Mouse (Mus musculus) activated CD4-positive, CD25-positive, alpha-beta regulatory T cell, adult 4 months (primary cell): ENCODE data around the gene Hlx. TPM values are rescaled to one million over a fixed set of nuclear protein-coding genes. Genes with fewer than 3 reads are reported as not detected.

ENCODE experiments used
- ATAC-seq: one replicate; pipeline ENCODE4 v1.8.0; 2017
- polyA plus RNA-seq, 2 experiments: library from polyadenylated mRNA; unstranded; fragments of 100-300 nt; shearing (Covaris generic); gene quantifications; one replicate each; pipeline ENCODE4 v1.2.1; 2017

The Hlx gene
- polyA plus RNA-seq: not detected

- peak; percentile 38 for ATAC-seq
These were observed at the start of gene Hlx for GRCm38 (mm10) chr1:184732556-184733049. Gene Hlx, minus strand, starts transcription at chr1:184732619.

GRCm38 (mm10) chr1:184782161-184782513 is 49.7 kb upstream of the Hlx start:
- ATAC-seq: no peak

- no peak for ATAC-seq
These were observed 49.1 kb upstream of the Hlx start for GRCm38 (mm10) chr1:184781286-184782160.

GRCm38 (mm10) chr1:184778157-184778556 is 45.7 kb upstream of the Hlx start:
- no peak for ATAC-seq

- ATAC-seq: no peak
These were observed 44.8 kb upstream of the Hlx start for GRCm38 (mm10) chr1:184777061-184777795.

GRCm38 (mm10) chr1:184775289-184775688 is 42.9 kb upstream of the Hlx start:
- ATAC-seq: no peak

- ATAC-seq: no peak
These were observed 39.5 kb upstream of the Hlx start for GRCm38 (mm10) chr1:184771891-184772249.

- ATAC-seq: no peak
These were observed 38.9 kb upstream of the Hlx start for GRCm38 (mm10) chr1:184771202-184771890.

- ATAC-seq: no peak
These were observed 31.4 kb upstream of the Hlx start for GRCm38 (mm10) chr1:184763866-184764265.

GRCm38 (mm10) chr1:184762941-184763340 is 30.5 kb upstream of the Hlx start:
- no peak for ATAC-seq

GRCm38 (mm10) chr1:184761988-184762387 is 29.6 kb upstream of the Hlx start:
- ATAC-seq: no peak

- ATAC-seq: no peak
These were observed 20.3 kb upstream of the Hlx start for GRCm38 (mm10) chr1:184752671-184753070.

- ATAC-seq: no peak
These were observed 17.8 kb upstream of the Hlx start for GRCm38 (mm10) chr1:184750114-184750664.

- no peak for ATAC-seq
These were observed 16.3 kb upstream of the Hlx start for GRCm38 (mm10) chr1:184748692-184749152.

- peak; percentile 44 for ATAC-seq
These were observed 5.6 kb upstream of the Hlx start for GRCm38 (mm10) chr1:184737876-184738479.

- ATAC-seq: no peak
These were observed 4.8 kb upstream of the Hlx start for GRCm38 (mm10) chr1:184737228-184737627.

GRCm38 (mm10) chr1:184736260-184736659 is 3.8 kb upstream of the Hlx start:
- ATAC-seq: no peak

GRCm38 (mm10) chr1:184734991-184735920 is 2.8 kb upstream of the Hlx start:
- ATAC-seq: no peak

- ATAC-seq: no peak
These were observed 1.8 kb upstream of the Hlx start for GRCm38 (mm10) chr1:184734067-184734830.
